Mouse (Mus musculus) CH12.LX (cell line): Measurements from ENCODE around the gene Pla2g16. TPM values are rescaled to one million over a fixed set of nuclear protein-coding genes. Genes with fewer than 3 reads are reported as not detected.

Experiments used
- DNase-seq: peaks from one replicate; pipeline ENCODE4 v3.0.0-alpha.2; 2013; ENCODE audit errors: extremely low read depth
- H3K27ac ChIP-seq: 2 replicates; pipeline ENCODE4 v1.5.1; 2012; ENCODE audit warnings: low read depth, mild to moderate bottlenecking, control low read depth, moderate library complexity; ENCODE audit not compliant: insufficient read depth
- H3K27me3 ChIP-seq: replicated peaks from 2 replicates; pipeline ENCODE3; 2012; ENCODE audit warnings: inconsistent platforms
- H3K36me3 ChIP-seq, 2 experiments: replicated peaks in 1 of 2; 2 replicates each; pipeline versions ENCODE3 to v1.6.1; 2012; ENCODE audit warnings: inconsistent platforms in 1 of 2, low read length in 1 of 2, mild to moderate bottlenecking in 1 of 2, mixed read lengths in 1 of 2, moderate library complexity in 1 of 2; ENCODE audit not compliant: control insufficient read depth in 1 of 2, insufficient read depth in 1 of 2
- H3K4me1 ChIP-seq, 2 experiments: 2 replicates each; pipeline ENCODE4 v1.6.1; 2012; ENCODE audit warnings: inconsistent platforms in 1 of 2, moderate library complexity in 1 of 2; ENCODE audit not compliant: insufficient read depth in 2 of 2, control insufficient read depth in 1 of 2
- H3K4me2 ChIP-seq: 2 replicates; pipeline ENCODE4 v1.6.1; 2012; ENCODE audit warnings: low read depth, mild to moderate bottlenecking, control low read depth; ENCODE audit not compliant: poor library complexity, insufficient read depth, severe bottlenecking
- H3K4me3 ChIP-seq, 3 experiments: fragments of 150-350 bp in 1 of 3; sonication (generic) in 1 of 3; replicated peaks in 1 of 3; 2 replicates each; pipeline versions ENCODE3 to v1.5.1; 2011 to 2012; ENCODE audit warnings: low read depth in 2 of 3, low read length in 2 of 3, mild to moderate bottlenecking in 2 of 3, moderate library complexity in 2 of 3, control low read depth in 1 of 3, improper control_type of control experiment in 1 of 3, inconsistent platforms in 1 of 3, mixed read lengths in 1 of 3; ENCODE audit not compliant: poor library complexity in 1 of 3
- H3K79me2 ChIP-seq: replicated peaks from 2 replicates; pipeline ENCODE4 v1.6.1; 2012; ENCODE audit warnings: mild to moderate bottlenecking, moderate library complexity; ENCODE audit not compliant: control insufficient read depth, poor library complexity, insufficient read depth, severe bottlenecking; ENCODE audit errors: extremely low read depth
- H3K9ac ChIP-seq: 2 replicates; pipeline ENCODE4 v1.6.1; 2012; ENCODE audit warnings: low read depth, mild to moderate bottlenecking, control low read depth, moderate library complexity; ENCODE audit not compliant: insufficient read depth
- H3K9me3 ChIP-seq: replicated peaks from 2 replicates; pipeline ENCODE3; 2012; ENCODE audit warnings: low read length, inconsistent platforms, mixed read lengths
- CTCF ChIP-seq, 2 experiments: IDR thresholded peaks in 1 of 2; conservative IDR thresholded peaks in 1 of 2; 2 replicates each; pipeline ENCODE4 v1.5.1; 2011 to 2012; ENCODE audit warnings: low read depth in 2 of 2, low read length in 2 of 2, improper control_type of control experiment in 1 of 2, inconsistent platforms in 1 of 2, mild to moderate bottlenecking in 1 of 2, moderate library complexity in 1 of 2
- EP300 ChIP-seq: IDR thresholded peaks from 2 replicates; pipeline ENCODE4 v1.6.1; 2011; ENCODE audit warnings: low read length, improper control_type of control experiment
- ETS1 ChIP-seq: conservative IDR thresholded peaks from 2 replicates; pipeline ENCODE4 v1.6.1; 2012; ENCODE audit warnings: low read depth, mild to moderate bottlenecking, inconsistent platforms, low read length, improper control_type of control experiment, moderate library complexity
- GABPA ChIP-seq: IDR thresholded peaks from 2 replicates; pipeline ENCODE4 v1.6.1; 2012; ENCODE audit warnings: low read depth, low read length, improper control_type of control experiment, inconsistent platforms; ENCODE audit not compliant: insufficient replicate concordance
- IRF4 ChIP-seq: IDR thresholded peaks from 2 replicates; pipeline ENCODE4 v1.6.1; 2014; ENCODE audit warnings: low read depth, mild to moderate bottlenecking, inconsistent platforms, low read length, improper control_type of control experiment
- MAX ChIP-seq: IDR thresholded peaks from 2 replicates; pipeline ENCODE4 v1.6.1; 2011; ENCODE audit warnings: low read length, improper control_type of control experiment
- MAZ ChIP-seq: IDR thresholded peaks from 2 replicates; pipeline ENCODE4 v1.6.1; 2012; ENCODE audit warnings: low read depth, mild to moderate bottlenecking, inconsistent platforms, low read length, improper control_type of control experiment, moderate library complexity
- MXI1 ChIP-seq: IDR thresholded peaks from 2 replicates; pipeline ENCODE4 v1.6.1; 2011; ENCODE audit warnings: mild to moderate bottlenecking, low read depth, low read length, improper control_type of control experiment
- NELFE ChIP-seq: IDR thresholded peaks from 2 replicates; pipeline ENCODE4 v1.6.1; 2011; ENCODE audit warnings: low read depth, low read length, improper control_type of control experiment
- NRF1 ChIP-seq: IDR thresholded peaks from 2 replicates; pipeline ENCODE4 v1.6.1; 2014; ENCODE audit warnings: low read depth, mild to moderate bottlenecking, inconsistent platforms, low read length, improper control_type of control experiment, moderate library complexity
- POLR2A ChIP-seq: IDR thresholded peaks from 2 replicates; pipeline ENCODE4 v1.6.1; 2011; ENCODE audit warnings: low read depth, mild to moderate bottlenecking, improper control_type of control experiment, low read length
- POLR2AphosphoS2 ChIP-seq: IDR thresholded peaks from 2 replicates; pipeline ENCODE4 v1.6.1; 2011; ENCODE audit warnings: low read depth, low read length, improper control_type of control experiment
- RCOR1 ChIP-seq: conservative IDR thresholded peaks from 2 replicates; pipeline ENCODE4 v1.6.1; 2012; ENCODE audit warnings: low read depth, mild to moderate bottlenecking, inconsistent platforms, low read length, improper control_type of control experiment
- SMC3 ChIP-seq: IDR thresholded peaks from 2 replicates; pipeline ENCODE4 v1.6.1; 2011; ENCODE audit warnings: low read depth, low read length, improper control_type of control experiment
- TBP ChIP-seq: conservative IDR thresholded peaks from 2 replicates; pipeline ENCODE4 v1.6.1; 2011; ENCODE audit warnings: low read depth, low read length, improper control_type of control experiment
- TCF12 ChIP-seq: IDR thresholded peaks from 2 replicates; pipeline ENCODE4 v1.6.1; 2014; ENCODE audit warnings: low read depth, mild to moderate bottlenecking, inconsistent platforms, low read length, improper control_type of control experiment
- UBTF ChIP-seq: IDR thresholded peaks from 2 replicates; pipeline ENCODE4 v1.6.1; 2012; ENCODE audit warnings: low read depth, mild to moderate bottlenecking, inconsistent platforms, low read length, improper control_type of control experiment, moderate library complexity
- ZKSCAN1 ChIP-seq: IDR thresholded peaks from 2 replicates; pipeline ENCODE4 v1.6.1; 2012; ENCODE audit warnings: low read depth, inconsistent platforms, low read length, improper control_type of control experiment, borderline replicate concordance
- ZMIZ1 ChIP-seq: IDR thresholded peaks from 2 replicates; pipeline ENCODE4 v1.6.1; 2012; ENCODE audit warnings: low read depth, mild to moderate bottlenecking, inconsistent platforms, low read length, improper control_type of control experiment
- ZNF384 ChIP-seq: IDR thresholded peaks from 2 replicates; pipeline ENCODE4 v1.6.1; 2012; ENCODE audit warnings: low read depth, low read length, improper control_type of control experiment, inconsistent platforms
- dilution Hi-C: fragments of 300-500 bp; cut with MboI; formaldehyde crosslinking; loops from 2 replicates; pipeline ENCODE4 v1.14.3; 2020; ENCODE audit warnings: low sequenced_read_pairs; ENCODE audit not compliant: extremely low pct_unique_long_range_greater_than_20kb, extremely low pct_ligation_motif_present
- in situ Hi-C: fragments of 300-500 bp; cut with MboI; formaldehyde crosslinking; loops from 3 replicates; pipeline ENCODE4 v1.14.3; 2019; ENCODE audit warnings: low sequenced_read_pairs, low pct_ligation_motif_present, low pct_unique_long_range_greater_than_20kb, mixed read lengths
- polyA plus RNA-seq: library from polyadenylated mRNA; unstranded; fragments of >175 nt; gene quantifications from 2 replicates; pipeline ENCODE4 v1.2.1, GENCODE M21; 2012; ENCODE audit warnings: low read depth; ENCODE audit not compliant: insufficient read length
- total RNA-seq, 2 experiments: library from RNA; depleted of rRNA; stranded (reverse); fragments of 300-350 nt in 1 of 2; fragments of >200 nt in 1 of 2; gene quantifications; 2 replicates each; pipeline ENCODE4 v1.2.3; 2012 to 2014

Gene Pla2g16
- total RNA-seq (2012; rRNA removed) (19.9 and 28.2 TPM in 2 replicates), total RNA-seq (2014; rRNA removed) (17.9 and 19.5 TPM in 2 replicates), polyA plus RNA-seq (12.5 and 15.4 TPM in 2 replicates)

DNA sequence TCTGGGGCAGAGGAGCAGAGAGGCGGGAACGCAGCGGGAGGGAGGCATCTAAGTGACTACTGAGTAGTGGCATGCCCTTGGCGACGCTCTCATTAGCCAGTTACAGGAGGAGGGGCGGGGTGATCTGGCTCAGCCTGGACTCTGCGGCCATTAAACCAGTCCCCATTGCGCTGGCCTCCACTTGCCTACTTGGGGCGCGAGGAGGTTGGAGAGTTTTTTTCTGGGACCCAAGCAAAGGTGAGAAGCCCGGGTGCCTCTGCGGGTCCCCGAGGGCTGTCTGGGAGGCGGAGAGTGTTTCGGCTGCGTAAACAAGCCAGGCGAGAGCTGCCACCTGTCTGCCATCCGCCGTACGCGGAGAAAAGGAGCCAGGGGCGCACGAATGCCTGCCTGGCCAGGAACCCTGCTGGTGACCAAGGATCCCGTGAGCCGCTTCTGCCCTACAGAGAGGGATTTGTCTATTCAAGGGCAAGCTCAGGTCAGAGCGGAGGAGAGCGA, at the start of gene Pla2g16:
TSS of gene Pla2g16 (plus strand) at position 132 of the 495 bp plus-strand sequence.
- H3K79me2 ChIP-seq = no peaks in the 10 kb centered on the region; the same call in 1 of the 2 replicates
- peaks cover 1% of the 10 kb centered on the region for H3K27me3 ChIP-seq
- H3K4me1 ChIP-seq = peaks cover 3 to 32% of the 10 kb centered on the region in 2 experiments; a peak in 3 of 4 replicates
- peak within 1 kb of the TSS; percentile 45 for H3K4me2 ChIP-seq
- H3K9ac ChIP-seq = peak within 1 kb of the TSS; percentile 93
- H3K9me3 ChIP-seq = no peaks in the 10 kb centered on the region
- H3K27ac ChIP-seq = peak within 1 kb of the TSS; percentile 54
- in situ Hi-C loops = no loop called here
- dilution Hi-C loops = no loop called here
- DNase-seq = peak; percentile 50
- 0 out of 2 replicates have a peak, but pooled peaks have one; percentile 29 for TF ChIP-seq TBP
- no peak for TF ChIP-seq ETS1
- peak; percentile 18; the same call in 1 of the 2 replicates for TF ChIP-seq TCF12
- peak; percentile 29; the same call in 1 of the 2 replicates for TF ChIP-seq NELFE
- TF ChIP-seq POLR2A = peak; percentile 65
- no peak for TF ChIP-seq POLR2AphosphoS2
- TF ChIP-seq ZNF384 = no peak
- TF ChIP-seq MAZ = 0 out of 2 replicates have a peak, but pooled peaks have one; percentile 20
- no peak for TF ChIP-seq EP300
- TF ChIP-seq ZKSCAN1 = no peak
- peak; percentile 62; the same call in 1 of the 2 replicates for TF ChIP-seq MAX
- TF ChIP-seq IRF4 = peak; percentile 6; the same call in 1 of the 2 replicates
- TF ChIP-seq ZMIZ1 = no peak
- no peak for TF ChIP-seq GABPA
- no peak for TF ChIP-seq NRF1
- 0 out of 2 replicates have a peak, but pooled peaks have one; percentile 60 for TF ChIP-seq UBTF
- no peak for TF ChIP-seq RCOR1
- TF ChIP-seq MXI1 = peak; percentile 58
- H3K4me3 ChIP-seq = peak within 1 kb of the TSS; percentile 58 to 79 (median 77)
- peaks cover 0 to 8% of the 10 kb centered on the region in 2 experiments for H3K36me3 ChIP-seq

DNA sequence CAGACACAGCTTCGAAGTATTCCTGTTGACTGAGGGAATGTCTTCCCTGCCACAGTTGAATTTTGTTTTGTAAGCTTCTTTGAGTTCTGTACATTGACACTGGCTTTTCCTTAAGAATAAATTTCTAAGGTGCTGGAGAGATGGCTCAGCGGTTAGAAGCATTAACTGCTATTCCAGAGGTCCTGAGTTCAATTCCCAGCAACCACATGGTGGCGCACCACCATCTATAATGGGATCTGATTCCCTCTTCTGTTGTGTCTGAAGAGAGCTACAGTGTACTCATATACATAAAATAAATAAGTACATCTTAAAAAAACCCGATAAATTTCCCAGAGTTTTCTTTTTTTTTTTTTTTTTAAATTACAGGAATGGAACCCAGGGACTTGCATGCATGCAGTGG, 49.2 kb upstream of the Pla2g16 start:
- in situ Hi-C loops = no loop called here
- H3K79me2 ChIP-seq = no peaks in the 10 kb centered on the region; the same call in 1 of the 2 replicates
- DNase-seq = no peak
- no peak overlapping the region for H3K9ac ChIP-seq
- no peak overlapping the region for H3K4me2 ChIP-seq
- dilution Hi-C loops = no loop called here
- no peaks in the 10 kb centered on the region for H3K9me3 ChIP-seq
- peaks cover 6 to 28% of the 10 kb centered on the region in 2 experiments for H3K36me3 ChIP-seq
- TF ChIP-seq IRF4 (no peak), SMC3 (peak; percentile 12; the same call in 1 of the 2 replicates), CTCF (conservative IDR thresholded peaks at IDR 0.05 in 1 of 2, IDR thresholded peaks at IDR 0.05 in 1 of 2; ENCODE audit: low read depth in 2 of 2, low read length in 2 of 2) (peak in 1 of 2 experiments; percentile 54; a peak in 2 of 4 replicates)
- H3K4me1 ChIP-seq = peaks cover 0 to 1% of the 10 kb centered on the region in 2 experiments; a peak in 1 of 4 replicates
- no peak overlapping the region for H3K4me3 ChIP-seq
- H3K27ac ChIP-seq = no peak overlapping the region
- H3K27me3 ChIP-seq = no peaks in the 10 kb centered on the region
